Mouse (Mus musculus) limb, embryonic 15.5 days (tissue): ENCODE results near the gene Krt28. TPM values are rescaled to one million over a fixed set of nuclear protein-coding genes. Genes with fewer than 3 reads are reported as not detected.

Experiments used
- ATAC-seq: fragments of 200-750 bp; cut with Nextera tagmentation; 2 replicates; pipeline ENCODE4 v1.8.0; 2017; ENCODE audit warnings: low read depth, moderate TSS enrichment; ENCODE audit not compliant: insufficient number of reproducible peaks, low FRiP score, low TSS enrichment
- H3K27ac ChIP-seq: fragments of 300-500 bp; sonication (generic); 2 replicates; pipeline ENCODE4 v1.5.1; 2015; ENCODE audit warnings: moderate library complexity, mild to moderate bottlenecking, inconsistent platforms
- H3K27me3 ChIP-seq: fragments of 300-500 bp; sonication (generic); 2 replicates; pipeline ENCODE4 v1.6.1; 2015; ENCODE audit warnings: inconsistent platforms
- H3K36me3 ChIP-seq: fragments of 300-500 bp; sonication (generic); 2 replicates; pipeline ENCODE4 v1.6.1; 2015; ENCODE audit warnings: inconsistent platforms
- H3K4me1 ChIP-seq: fragments of 300-500 bp; sonication (generic); 2 replicates; pipeline ENCODE4 v1.6.1; 2015; ENCODE audit warnings: inconsistent platforms
- H3K4me2 ChIP-seq: fragments of 300-500 bp; sonication (generic); 2 replicates; pipeline ENCODE4 v1.6.1; 2015; ENCODE audit warnings: mild to moderate bottlenecking, inconsistent platforms
- H3K4me3 ChIP-seq: fragments of 300-500 bp; sonication (generic); 2 replicates; pipeline ENCODE4 v1.5.1; 2015; ENCODE audit warnings: mild to moderate bottlenecking, inconsistent platforms
- H3K9ac ChIP-seq: fragments of 300-500 bp; sonication (generic); 2 replicates; pipeline ENCODE4 v1.6.1; 2015; ENCODE audit warnings: inconsistent platforms
- H3K9me3 ChIP-seq: fragments of 300-500 bp; sonication (generic); 2 replicates; pipeline ENCODE4 v1.6.1; 2016; ENCODE audit warnings: inconsistent platforms
- WGBS: fragments of 180-500 bp; shearing (Covaris S2); methylation state at CpG from one replicate; pipeline ENCODE4 v1.1.7; 2015; 5-methylcytosine and 5-hydroxymethylcytosine counted together
- polyA plus RNA-seq: library from polyadenylated mRNA; unstranded; fragments of >200 nt; fragmentation: Nextera tagmentation; extraction: Ambion mirVana; gene quantifications from 2 replicates; pipeline ENCODE4 v1.2.1, GENCODE M21; 2015

The Krt28 gene
- polyA plus RNA-seq, 1 experiment from 2014 or later, result 0.14 TPM

GRCm38 (mm10) chr11:99396034-99396433 is 21.3 kb upstream of the Krt28 start:
- H3K9me3 ChIP-seq, result no peaks in the 10 kb centered on the region
- no peak overlapping the region for H3K27ac ChIP-seq
- no peak overlapping the region for H3K4me2 ChIP-seq
- no peak overlapping the region for H3K9ac ChIP-seq
- no peaks in the 10 kb centered on the region for H3K4me1 ChIP-seq
- H3K4me3 ChIP-seq, result no peak overlapping the region
- H3K36me3 ChIP-seq, result no peaks in the 10 kb centered on the region
- peaks cover 11% of the 10 kb centered on the region; the same call in 1 of the 2 replicates for H3K27me3 ChIP-seq
- no peak for ATAC-seq
- 40% methylated on average over 3 of the region's 3 CpGs for WGBS

DNA sequence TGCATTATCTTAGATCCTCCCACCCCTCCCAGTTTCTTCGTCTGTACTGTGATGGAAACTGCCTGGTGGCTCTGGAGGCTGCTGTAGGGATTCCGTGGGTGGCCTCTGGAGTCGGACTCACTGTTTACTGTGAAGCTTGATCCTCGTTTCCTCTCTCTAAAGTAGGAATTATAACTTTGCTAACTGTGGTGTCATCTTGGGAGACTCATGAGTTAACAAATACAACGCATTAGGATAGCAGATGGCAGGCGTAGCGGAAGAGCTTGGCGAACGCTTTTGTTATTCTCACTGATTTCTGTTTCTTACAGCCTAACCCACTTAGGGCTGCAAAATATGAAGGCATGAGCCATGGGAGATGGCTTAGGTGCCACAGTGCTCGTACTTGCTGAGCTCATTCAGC is 17.8 kb upstream of the Krt28 start:
- H3K27ac ChIP-seq, result no peak overlapping the region
- no peak for ATAC-seq

DNA sequence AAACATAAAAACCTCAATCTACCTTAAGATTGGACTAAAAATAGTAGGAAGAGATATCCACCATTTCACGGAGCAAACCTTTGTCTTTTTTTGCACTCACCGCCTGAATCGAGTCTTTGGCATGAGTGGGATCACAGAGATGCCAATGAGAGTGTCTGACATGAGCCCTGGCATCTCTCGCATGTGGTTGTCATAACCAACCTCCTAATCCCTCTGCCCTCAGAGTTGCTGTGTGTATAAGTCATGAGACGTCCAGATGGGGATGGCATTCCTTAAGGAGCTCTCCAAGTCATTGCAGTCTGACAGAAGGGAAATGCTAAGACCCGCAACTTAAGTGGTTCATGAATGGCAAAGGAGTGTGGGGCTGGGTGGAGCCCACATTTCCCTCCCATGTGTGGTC is 16.7 kb upstream of the Krt28 start:
- Histone ChIP-seq H3K27me3 (no peaks in the 10 kb centered on the region), H3K9me3 (no peaks in the 10 kb centered on the region), H3K4me1 (peaks cover 8% of the 10 kb centered on the region; the same call in 1 of the 2 replicates), H3K4me3 (no peak overlapping the region), H3K27ac (peak overlapping the region; percentile 43; the same call in 1 of the 2 replicates), H3K36me3 (no peaks in the 10 kb centered on the region), H3K4me2 (no peak overlapping the region), H3K9ac (no peak overlapping the region)
- 74% methylated on average over 6 of the region's 6 CpGs for WGBS
- no peak for ATAC-seq

More for the DNA sequence above, 17.8 kb upstream of the Krt28 start:
- H3K36me3 ChIP-seq, result no peaks in the 10 kb centered on the region
- no peaks in the 10 kb centered on the region for H3K4me1 ChIP-seq
- WGBS, result 81% methylated on average over 10 of the region's 10 CpGs
- H3K4me2 ChIP-seq, result no peak overlapping the region
- no peak overlapping the region for H3K4me3 ChIP-seq
- H3K9ac ChIP-seq, result no peak overlapping the region
- H3K9me3 ChIP-seq, result no peaks in the 10 kb centered on the region
- H3K27me3 ChIP-seq, result no peaks in the 10 kb centered on the region

DNA sequence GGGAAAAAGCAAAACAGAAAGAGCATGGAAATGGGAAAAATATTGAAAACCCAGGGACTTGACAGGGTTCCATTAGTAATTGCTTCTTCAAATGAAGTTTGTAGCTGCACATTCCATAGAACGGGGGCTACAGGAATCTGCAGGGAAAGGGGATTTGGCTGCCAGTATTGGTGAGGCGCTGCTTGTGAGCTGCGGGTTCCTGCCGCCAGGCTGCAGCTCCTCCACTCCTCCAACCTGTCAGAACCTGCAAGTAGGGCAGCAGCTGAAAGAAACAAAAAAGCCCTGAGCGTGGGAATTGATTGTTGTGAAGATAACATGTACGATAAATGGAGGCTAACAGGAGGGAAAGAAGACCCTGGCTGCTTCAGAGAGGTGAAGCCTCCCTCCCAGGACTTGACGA is 16.2 kb upstream of the Krt28 start:
- WGBS, result 57% methylated on average over 7 of the region's 7 CpGs
- H3K27me3 ChIP-seq, result no peaks in the 10 kb centered on the region
- H3K9ac ChIP-seq, result no peak overlapping the region
- H3K4me1 ChIP-seq, result peaks cover 10% of the 10 kb centered on the region; the same call in 1 of the 2 replicates
- H3K36me3 ChIP-seq, result no peaks in the 10 kb centered on the region
- no peak for ATAC-seq
- H3K9me3 ChIP-seq, result no peaks in the 10 kb centered on the region
- peak overlapping the region; percentile 43 for H3K27ac ChIP-seq
- no peak overlapping the region for H3K4me3 ChIP-seq
- no peak overlapping the region for H3K4me2 ChIP-seq

DNA sequence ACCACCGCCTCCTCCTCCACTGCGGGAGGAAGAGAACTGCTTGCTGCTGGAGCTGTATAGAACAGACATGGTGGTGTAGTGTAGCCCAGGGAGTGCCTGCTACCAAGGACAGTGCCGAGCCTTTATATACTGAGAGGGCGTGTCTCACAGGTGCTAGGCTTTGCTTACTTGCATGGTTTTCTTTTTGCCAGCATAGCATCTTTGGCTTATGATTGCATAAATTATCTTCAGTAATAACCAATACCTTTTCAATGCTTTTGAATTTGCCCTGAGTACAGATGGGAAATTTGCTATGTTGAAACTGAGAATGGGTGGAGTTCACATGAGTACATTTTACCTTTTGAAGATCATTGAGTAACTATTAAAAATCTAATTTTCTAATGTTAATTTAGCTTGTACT is 14.6 kb upstream of the Krt28 start, which contains the start of gene Krt10:
TSS of gene Krt10 (minus strand) at position 101 of the 400 bp plus-strand sequence.
- peak within 1 kb of the TSS; percentile 51 for H3K27ac ChIP-seq
- no peak for ATAC-seq

DNA sequence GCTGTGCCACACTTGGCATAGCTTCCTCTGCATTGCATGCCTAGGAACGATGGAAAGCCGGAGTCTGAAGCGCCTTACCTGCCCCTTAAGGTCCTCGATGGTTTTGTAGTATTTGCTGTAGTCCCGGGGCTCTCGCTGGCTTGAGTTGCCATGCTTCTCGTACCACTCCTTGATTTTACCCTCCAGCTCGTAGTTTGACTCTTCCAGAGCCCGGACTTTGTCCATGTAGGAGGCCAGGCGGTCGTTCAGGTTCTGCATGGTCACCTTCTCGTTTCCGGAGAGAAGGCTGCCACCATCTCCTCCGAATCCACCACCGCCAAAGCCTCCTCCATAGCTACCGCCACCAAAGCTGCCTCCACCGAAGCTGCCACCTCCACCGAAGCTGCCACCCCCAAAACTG is 14.0 kb upstream of the Krt28 start:
- ATAC-seq, result no peak

More for the DNA sequence above, 14.6 kb upstream of the Krt28 start, which contains the start of gene Krt10:
- Histone ChIP-seq H3K36me3 (no peaks in the 10 kb centered on the region), H3K9ac (no peak within 1 kb of the TSS), H3K9me3 (no peaks in the 10 kb centered on the region), H3K4me1 (peaks cover 10% of the 10 kb centered on the region; the same call in 1 of the 2 replicates), H3K4me3 (peak within 1 kb of the TSS; percentile 12; the same call in 1 of the 2 replicates), H3K4me2 (no peak within 1 kb of the TSS), H3K27me3 (no peaks in the 10 kb centered on the region)
- WGBS, result 76% methylated on average over 4 of the region's 4 CpGs

GRCm38 (mm10) chr11:99385813-99386721 is 11.4 kb upstream of the Krt28 start:
- Histone ChIP-seq H3K9ac (peak overlapping the region; percentile 52), H3K27ac (peak overlapping the region; percentile 98), H3K4me2 (peak overlapping the region; percentile 58), H3K36me3 (no peaks in the 10 kb centered on the region), H3K4me3 (peak overlapping the region; percentile 58), H3K4me1 (peaks cover 10% of the 10 kb centered on the region; the same call in 1 of the 2 replicates), H3K9me3 (no peaks in the 10 kb centered on the region), H3K27me3 (0 out of 2 replicates have a peak, but pooled peaks cover 7% of the 10 kb centered on the region)
- ATAC-seq, result peak; percentile 53; the same call in 1 of the 2 replicates
- WGBS, result 1% methylated on average over 71 of the region's 71 CpGs

More for the DNA sequence above, 14.0 kb upstream of the Krt28 start:
- H3K4me2 ChIP-seq, result no peak overlapping the region
- peaks cover 10% of the 10 kb centered on the region; the same call in 1 of the 2 replicates for H3K4me1 ChIP-seq
- WGBS, result 91% methylated on average over 18 of the region's 18 CpGs
- no peaks in the 10 kb centered on the region for H3K9me3 ChIP-seq
- H3K27ac ChIP-seq, result peak overlapping the region; percentile 51
- no peaks in the 10 kb centered on the region for H3K27me3 ChIP-seq
- H3K4me3 ChIP-seq, result peak overlapping the region; percentile 12; the same call in 1 of the 2 replicates
- H3K36me3 ChIP-seq, result no peaks in the 10 kb centered on the region
- no peak overlapping the region for H3K9ac ChIP-seq

GRCm38 (mm10) chr11:99379568-99379967 is 4.9 kb upstream of the Krt28 start:
- no peaks in the 10 kb centered on the region for H3K36me3 ChIP-seq
- WGBS, result 16% methylated on average over 5 of the region's 5 CpGs
- no peak overlapping the region for H3K9ac ChIP-seq
- H3K4me1 ChIP-seq, result no peaks in the 10 kb centered on the region
- H3K4me3 ChIP-seq, result no peak overlapping the region
- ATAC-seq, result no peak
- H3K9me3 ChIP-seq, result no peaks in the 10 kb centered on the region
- H3K27ac ChIP-seq, result no peak overlapping the region
- 0 out of 2 replicates have a peak, but pooled peaks cover 7% of the 10 kb centered on the region for H3K27me3 ChIP-seq
- H3K4me2 ChIP-seq, result no peak overlapping the region

- Histone ChIP-seq H3K36me3 (no peaks in the 10 kb centered on the region), H3K27ac (no peak overlapping the region), H3K27me3 (no peaks in the 10 kb centered on the region), H3K9me3 (no peaks in the 10 kb centered on the region), H3K9ac (no peak overlapping the region), H3K4me1 (no peaks in the 10 kb centered on the region), H3K4me3 (no peak overlapping the region), H3K4me2 (no peak overlapping the region)
- no peak for ATAC-seq
- 86% methylated on average over 8 of the region's 8 CpGs for WGBS
Measured at GRCm38 (mm10) chr11:99369853-99370451, 4.8 kb downstream of the Krt28 start.

DNA sequence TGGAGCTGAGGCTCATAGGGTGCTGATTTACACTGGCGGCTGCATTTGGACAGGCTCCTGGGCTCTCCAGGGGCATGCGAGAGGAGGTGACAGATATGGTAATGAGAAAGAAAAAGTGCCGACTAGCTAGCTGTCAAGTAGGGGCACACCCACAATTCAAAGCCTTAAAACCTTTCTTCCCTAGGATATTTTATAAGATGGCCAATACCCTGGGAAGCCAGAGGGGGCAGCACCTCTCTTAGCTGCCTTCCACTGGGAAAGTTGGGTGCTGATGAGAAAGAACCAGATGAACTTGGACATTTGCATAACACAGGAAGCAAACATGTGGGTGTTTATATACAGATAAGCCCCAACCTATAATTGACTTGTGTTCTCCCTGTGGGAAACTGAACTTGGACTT is 5.5 kb downstream of the Krt28 start:
- no peaks in the 10 kb centered on the region for H3K27me3 ChIP-seq
- no peak overlapping the region for H3K27ac ChIP-seq
- no peaks in the 10 kb centered on the region for H3K36me3 ChIP-seq
- WGBS, result 8% methylated on average over 3 of the region's 3 CpGs
- H3K9me3 ChIP-seq, result no peaks in the 10 kb centered on the region
- no peaks in the 10 kb centered on the region for H3K4me1 ChIP-seq
- no peak overlapping the region for H3K4me2 ChIP-seq
- H3K4me3 ChIP-seq, result no peak overlapping the region
- no peak overlapping the region for H3K9ac ChIP-seq
- ATAC-seq, result no peak

- ATAC-seq, result no peak
- H3K36me3 ChIP-seq, result no peaks in the 10 kb centered on the region
Measured at GRCm38 (mm10) chr11:99366791-99367190, 7.9 kb downstream of the Krt28 start.

GRCm38 (mm10) chr11:99364412-99364811 is 10.3 kb downstream of the Krt28 start:
- ATAC-seq, result no peak
- no peak overlapping the region for H3K27ac ChIP-seq
- no peak overlapping the region for H3K4me2 ChIP-seq
- H3K36me3 ChIP-seq, result no peaks in the 10 kb centered on the region
- H3K4me1 ChIP-seq, result no peaks in the 10 kb centered on the region
- WGBS, result 24% methylated on average over 9 of the region's 9 CpGs
- no peaks in the 10 kb centered on the region for H3K9me3 ChIP-seq
- H3K4me3 ChIP-seq, result no peak overlapping the region
- H3K9ac ChIP-seq, result no peak overlapping the region
- H3K27me3 ChIP-seq, result no peaks in the 10 kb centered on the region

More at GRCm38 (mm10) chr11:99366791-99367190, 7.9 kb downstream of the Krt28 start:
- Histone ChIP-seq H3K9ac (no peak overlapping the region), H3K27me3 (no peaks in the 10 kb centered on the region), H3K4me2 (no peak overlapping the region), H3K4me3 (no peak overlapping the region), H3K27ac (no peak overlapping the region), H3K4me1 (no peaks in the 10 kb centered on the region), H3K9me3 (no peaks in the 10 kb centered on the region)
- WGBS, result 38% methylated on average over 10 of the region's 10 CpGs
